Mouse (Mus musculus): ENCODE data around the gene Tmem59. TPM values are rescaled to one million over a fixed set of nuclear protein-coding genes. Genes with fewer than 3 reads are reported as not detected.
A peak's percentile ranks its signal among the peaks of the same experiment; 100 is the strongest.

Tmem59 gene
- polyA plus RNA-seq, 1 experiment from 2014 or later: 557 TPM

GRCm38 (mm10) chr4:107223225-107224204 lies 45.3 kb downstream of the Tmem59 start:
- Histone ChIP-seq H3K4me3 (ENCODE audit: low read length) (no peak overlapping the region), H3K36me3 (ENCODE audit: insufficient read depth, low read length) (no peaks in the 10 kb centered on the region), H3K27ac (ENCODE audit: low read length) (no peak overlapping the region), H3K9ac (replicated peaks; ENCODE audit: low read length) (no peak overlapping the region), H3K9me3 (ENCODE audit: low read length) (no peaks in the 10 kb centered on the region), H3K27me3 (ENCODE audit: insufficient read depth, low read length) (no peaks in the 10 kb centered on the region), H3K4me2 (replicated peaks; ENCODE audit: low read depth, low read length) (no peak overlapping the region), H3K4me1 (ENCODE audit: insufficient read depth, low read length) (no peaks in the 10 kb centered on the region)
- no peak for ATAC-seq (ENCODE audit: low FRiP score, low TSS enrichment)
- 77% methylated on average over 11 of the region's 11 CpGs for WGBS

GRCm38 (mm10) chr4:107226313-107226712 lies 48.1 kb downstream of the Tmem59 start:
- 0 out of 2 replicates have a peak, but pooled peaks cover 6% of the 10 kb centered on the region for H3K36me3 ChIP-seq (ENCODE audit: insufficient read depth, low read length)
- H3K4me2 ChIP-seq (replicated peaks; ENCODE audit: low read depth, low read length): no peak overlapping the region
- H3K9me3 ChIP-seq (ENCODE audit: low read length): no peaks in the 10 kb centered on the region
- H3K27ac ChIP-seq (ENCODE audit: low read length): no peak overlapping the region
- H3K9ac ChIP-seq (replicated peaks; ENCODE audit: low read length): no peak overlapping the region
- no peaks in the 10 kb centered on the region for H3K27me3 ChIP-seq (ENCODE audit: insufficient read depth, low read length)
- 88% methylated on average over 2 of the region's 2 CpGs for WGBS
- no peak overlapping the region for H3K4me3 ChIP-seq (ENCODE audit: low read length)
- no peak for ATAC-seq (ENCODE audit: low FRiP score, low TSS enrichment)
- no peaks in the 10 kb centered on the region for H3K4me1 ChIP-seq (ENCODE audit: insufficient read depth, low read length)

- WGBS: 74% methylated on average over 3 of the region's 3 CpGs
- H3K9me3 ChIP-seq (ENCODE audit: low read length): no peaks in the 10 kb centered on the region
- no peak for ATAC-seq (ENCODE audit: low FRiP score, low TSS enrichment)
- H3K4me2 ChIP-seq (replicated peaks; ENCODE audit: low read depth, low read length): no peak overlapping the region
- H3K36me3 ChIP-seq (ENCODE audit: insufficient read depth, low read length): peaks cover 48% of the 10 kb centered on the region
- H3K27me3 ChIP-seq (ENCODE audit: insufficient read depth, low read length): no peaks in the 10 kb centered on the region
- H3K27ac ChIP-seq (ENCODE audit: low read length): no peak overlapping the region
- H3K9ac ChIP-seq (replicated peaks; ENCODE audit: low read length): no peak overlapping the region
- no peak overlapping the region for H3K4me3 ChIP-seq (ENCODE audit: low read length)
- no peaks in the 10 kb centered on the region for H3K4me1 ChIP-seq (ENCODE audit: insufficient read depth, low read length)
Observed at GRCm38 (mm10) chr4:107232219-107232618, 54.0 kb downstream of the Tmem59 start.

- no peaks in the 10 kb centered on the region for H3K4me1 ChIP-seq (ENCODE audit: insufficient read depth, low read length)
- no peak overlapping the region for H3K27ac ChIP-seq (ENCODE audit: low read length)
- no peak overlapping the region for H3K4me3 ChIP-seq (ENCODE audit: low read length)
- H3K9me3 ChIP-seq (ENCODE audit: low read length): 0 out of 2 replicates have a peak, but pooled peaks cover 5% of the 10 kb centered on the region
- peaks cover 81% of the 10 kb centered on the region for H3K36me3 ChIP-seq (ENCODE audit: insufficient read depth, low read length)
- H3K27me3 ChIP-seq (ENCODE audit: insufficient read depth, low read length): no peaks in the 10 kb centered on the region
- 92% methylated on average over 2 of the region's 2 CpGs for WGBS
- no peak overlapping the region for H3K4me2 ChIP-seq (replicated peaks; ENCODE audit: low read depth, low read length)
- H3K9ac ChIP-seq (replicated peaks; ENCODE audit: low read length): no peak overlapping the region
- no peak for ATAC-seq (ENCODE audit: low FRiP score, low TSS enrichment)
Observed at GRCm38 (mm10) chr4:107238253-107238652, 60.1 kb downstream of the Tmem59 start.

- Histone ChIP-seq H3K36me3 (ENCODE audit: insufficient read depth, low read length) (peaks cover 63% of the 10 kb centered on the region), H3K27me3 (ENCODE audit: insufficient read depth, low read length) (no peaks in the 10 kb centered on the region), H3K4me3 (ENCODE audit: low read length) (no peak overlapping the region), H3K4me1 (ENCODE audit: insufficient read depth, low read length) (peaks cover 14% of the 10 kb centered on the region), H3K9ac (replicated peaks; ENCODE audit: low read length) (no peak overlapping the region), H3K9me3 (ENCODE audit: low read length) (0 out of 2 replicates have a peak, but pooled peaks cover 5% of the 10 kb centered on the region), H3K4me2 (replicated peaks; ENCODE audit: low read depth, low read length) (no peak overlapping the region), H3K27ac (ENCODE audit: low read length) (no peak overlapping the region)
- 95% methylated on average over 6 of the region's 6 CpGs for WGBS
- ATAC-seq (ENCODE audit: low FRiP score, low TSS enrichment): no peak
Observed at GRCm38 (mm10) chr4:107240196-107240595, 62.0 kb downstream of the Tmem59 start.

- Histone ChIP-seq H3K4me1 (ENCODE audit: insufficient read depth, low read length) (peaks cover 37% of the 10 kb centered on the region), H3K4me2 (replicated peaks; ENCODE audit: low read depth, low read length) (no peak overlapping the region), H3K27ac (ENCODE audit: low read length) (no peak overlapping the region), H3K9ac (replicated peaks; ENCODE audit: low read length) (no peak overlapping the region), H3K9me3 (ENCODE audit: low read length) (0 out of 2 replicates have a peak, but pooled peaks cover 5% of the 10 kb centered on the region), H3K27me3 (ENCODE audit: insufficient read depth, low read length) (no peaks in the 10 kb centered on the region), H3K36me3 (ENCODE audit: insufficient read depth, low read length) (peaks cover 37% of the 10 kb centered on the region), H3K4me3 (ENCODE audit: low read length) (no peak overlapping the region)
- ATAC-seq (ENCODE audit: low FRiP score, low TSS enrichment): no peak
- WGBS: 71% methylated on average over 6 of the region's 6 CpGs
Observed at GRCm38 (mm10) chr4:107243365-107244333, 65.5 kb downstream of the Tmem59 start.

- Histone ChIP-seq H3K9me3 (ENCODE audit: low read length) (0 out of 2 replicates have a peak, but pooled peaks cover 5% of the 10 kb centered on the region), H3K27me3 (ENCODE audit: insufficient read depth, low read length) (no peaks in the 10 kb centered on the region), H3K4me1 (ENCODE audit: insufficient read depth, low read length) (peaks cover 46% of the 10 kb centered on the region), H3K4me3 (ENCODE audit: low read length) (no peak overlapping the region), H3K36me3 (ENCODE audit: insufficient read depth, low read length) (peaks cover 20% of the 10 kb centered on the region), H3K9ac (replicated peaks; ENCODE audit: low read length) (no peak overlapping the region), H3K27ac (ENCODE audit: low read length) (peak overlapping the region; percentile 68; the same call in 1 of the 2 replicates), H3K4me2 (replicated peaks; ENCODE audit: low read depth, low read length) (no peak overlapping the region)
- ATAC-seq (ENCODE audit: low FRiP score, low TSS enrichment): no peak
- WGBS: 50% methylated on average over 2 of the region's 2 CpGs
Observed at GRCm38 (mm10) chr4:107245368-107245767, 67.2 kb downstream of the Tmem59 start.

- no peak overlapping the region for H3K9ac ChIP-seq (replicated peaks; ENCODE audit: low read length)
- no peak overlapping the region for H3K4me2 ChIP-seq (replicated peaks; ENCODE audit: low read depth, low read length)
- no peak overlapping the region for H3K4me3 ChIP-seq (ENCODE audit: low read length)
- no peak overlapping the region; the same call in 1 of the 2 replicates for H3K27ac ChIP-seq (ENCODE audit: low read length)
- H3K9me3 ChIP-seq (ENCODE audit: low read length): 0 out of 2 replicates have a peak, but pooled peaks cover 5% of the 10 kb centered on the region
- peaks cover 47% of the 10 kb centered on the region for H3K4me1 ChIP-seq (ENCODE audit: insufficient read depth, low read length)
- ATAC-seq (ENCODE audit: low FRiP score, low TSS enrichment): no peak
- WGBS: 60% methylated on average over 1 of the region's 1 CpGs
- peaks cover 14% of the 10 kb centered on the region for H3K36me3 ChIP-seq (ENCODE audit: insufficient read depth, low read length)
- H3K27me3 ChIP-seq (ENCODE audit: insufficient read depth, low read length): no peaks in the 10 kb centered on the region
Observed at GRCm38 (mm10) chr4:107246040-107246439, 67.8 kb downstream of the Tmem59 start.

GRCm38 (mm10) chr4:107247110-107247509 lies 68.9 kb downstream of the Tmem59 start:
- no peak overlapping the region for H3K27ac ChIP-seq (ENCODE audit: low read length)
- no peak for ATAC-seq (ENCODE audit: low FRiP score, low TSS enrichment)

More at GRCm38 (mm10) chr4:107247110-107247509, 68.9 kb downstream of the Tmem59 start:
- WGBS: 85% methylated on average over 9 of the region's 9 CpGs
- Histone ChIP-seq H3K9me3 (ENCODE audit: low read length) (no peaks in the 10 kb centered on the region), H3K4me2 (replicated peaks; ENCODE audit: low read depth, low read length) (no peak overlapping the region), H3K27me3 (ENCODE audit: insufficient read depth, low read length) (no peaks in the 10 kb centered on the region), H3K36me3 (ENCODE audit: insufficient read depth, low read length) (peaks cover 5% of the 10 kb centered on the region; the same call in 1 of the 2 replicates), H3K4me3 (ENCODE audit: low read length) (no peak overlapping the region), H3K4me1 (ENCODE audit: insufficient read depth, low read length) (peaks cover 54% of the 10 kb centered on the region), H3K9ac (replicated peaks; ENCODE audit: low read length) (0 out of 2 replicates have a peak overlapping the region, but pooled peaks have one; percentile 22)

Data from kidney, embryonic 16.5 days (tissue).